Mouse (Mus musculus) right cerebral cortex, postnatal 10 days (tissue): ENCODE data around the gene Spg21.

Experiments
- DNase-seq, 2 experiments: peaks; one replicate each; pipeline ENCODE4 v3.0.0; 2021; ENCODE audit warnings: low spot score in 2 of 2

Gene Spg21

DNA sequence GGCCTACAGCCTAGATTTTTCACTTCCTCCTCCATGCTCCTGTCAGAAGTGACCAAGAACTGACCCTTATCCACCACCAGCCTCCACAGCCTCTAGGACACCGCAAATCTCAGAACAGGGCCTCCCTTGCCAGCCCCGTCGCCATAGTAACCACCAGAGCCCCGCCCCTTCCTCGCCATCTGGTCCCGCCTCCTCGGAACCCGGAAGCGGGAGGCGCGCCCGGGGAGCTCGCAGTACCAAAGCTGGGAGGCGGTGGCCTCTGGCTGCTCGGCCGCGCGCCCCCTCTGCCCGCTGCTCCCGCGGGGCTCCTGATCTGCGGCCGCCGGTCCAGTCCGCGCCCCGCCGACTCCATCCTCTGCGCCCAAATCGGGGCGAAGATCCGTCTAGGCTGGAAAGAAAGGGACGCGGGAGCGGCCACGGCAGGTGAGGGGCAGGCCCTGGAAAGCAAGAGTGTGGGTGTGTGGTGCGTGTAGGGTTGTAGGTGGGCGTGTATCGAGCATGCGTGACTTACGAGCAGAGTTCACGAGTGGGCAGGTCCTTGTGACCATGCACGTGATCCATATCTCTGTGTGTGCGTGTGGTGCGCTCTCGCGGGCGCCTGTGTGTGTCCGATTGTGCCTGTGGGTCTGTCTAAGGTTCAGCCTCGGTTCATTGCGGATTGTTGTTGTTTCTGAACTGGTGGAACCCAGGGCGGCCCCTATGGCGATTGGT lies at the start of gene Spg21:
Gene Spg21 (plus strand): TSS at position 216 of the 711 bp plus-strand sequence.
- DNase-seq: peak; percentile 96 to 97

DNA sequence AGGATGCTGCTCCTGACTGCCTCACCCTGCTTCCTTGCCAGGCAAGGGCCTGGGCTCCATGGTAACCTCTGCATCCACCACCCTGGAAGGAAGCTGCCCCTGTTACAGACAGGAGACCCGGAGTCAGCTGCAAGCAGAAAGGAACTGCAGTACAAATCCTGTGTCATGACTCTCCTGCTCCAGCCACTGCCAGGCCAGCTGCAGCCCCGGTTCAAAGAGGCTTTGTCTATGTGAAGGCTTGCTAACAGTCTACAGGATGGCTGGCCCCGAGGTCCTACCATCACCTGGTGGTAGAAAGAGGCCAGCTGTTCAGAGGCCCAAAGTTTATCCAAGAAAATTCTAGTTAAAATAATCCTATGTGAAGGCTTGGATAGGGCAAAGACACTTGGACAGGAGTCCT lies 49.4 kb upstream of the Spg21 start:
- DNase-seq: no peak

DNA sequence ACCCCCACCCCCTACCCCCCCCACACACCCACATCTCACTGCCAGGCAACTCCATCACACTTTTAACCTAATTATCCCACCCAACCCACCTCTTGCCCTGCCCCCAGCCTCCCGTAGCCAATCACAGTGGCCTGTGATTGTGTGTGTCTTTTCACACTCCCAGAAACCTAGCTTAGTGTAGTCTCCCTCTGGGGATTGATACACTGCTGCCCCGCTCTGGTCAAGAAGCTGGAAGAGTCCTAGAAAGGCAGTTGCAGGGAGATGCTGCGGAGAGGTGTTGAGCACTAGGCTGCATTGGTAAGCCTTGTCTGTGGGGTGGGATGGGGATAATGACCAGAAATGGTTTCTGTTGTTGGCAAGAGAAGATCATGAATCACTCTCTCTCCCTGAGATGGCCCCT lies 43.0 kb upstream of the Spg21 start:
- DNase-seq: no peak

DNA sequence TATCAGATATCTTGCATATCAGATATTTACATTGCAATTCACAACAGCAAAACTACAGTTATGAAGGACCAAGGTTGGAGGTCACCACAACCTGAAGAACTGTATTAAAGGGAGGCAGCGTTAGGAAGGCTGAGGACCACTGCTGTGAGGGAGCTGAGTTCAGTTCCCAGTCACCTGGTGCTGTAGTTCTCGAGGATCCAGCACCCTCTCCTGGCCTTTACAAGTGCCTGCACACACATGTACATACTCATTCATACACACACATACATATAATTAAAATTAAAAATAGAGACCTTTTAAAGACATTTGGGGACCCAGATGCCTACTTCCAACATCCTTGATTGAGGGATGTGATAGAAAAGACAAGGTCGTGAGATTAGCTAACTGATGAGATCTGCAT lies 41.1 kb upstream of the Spg21 start:
- DNase-seq: no peak

DNA sequence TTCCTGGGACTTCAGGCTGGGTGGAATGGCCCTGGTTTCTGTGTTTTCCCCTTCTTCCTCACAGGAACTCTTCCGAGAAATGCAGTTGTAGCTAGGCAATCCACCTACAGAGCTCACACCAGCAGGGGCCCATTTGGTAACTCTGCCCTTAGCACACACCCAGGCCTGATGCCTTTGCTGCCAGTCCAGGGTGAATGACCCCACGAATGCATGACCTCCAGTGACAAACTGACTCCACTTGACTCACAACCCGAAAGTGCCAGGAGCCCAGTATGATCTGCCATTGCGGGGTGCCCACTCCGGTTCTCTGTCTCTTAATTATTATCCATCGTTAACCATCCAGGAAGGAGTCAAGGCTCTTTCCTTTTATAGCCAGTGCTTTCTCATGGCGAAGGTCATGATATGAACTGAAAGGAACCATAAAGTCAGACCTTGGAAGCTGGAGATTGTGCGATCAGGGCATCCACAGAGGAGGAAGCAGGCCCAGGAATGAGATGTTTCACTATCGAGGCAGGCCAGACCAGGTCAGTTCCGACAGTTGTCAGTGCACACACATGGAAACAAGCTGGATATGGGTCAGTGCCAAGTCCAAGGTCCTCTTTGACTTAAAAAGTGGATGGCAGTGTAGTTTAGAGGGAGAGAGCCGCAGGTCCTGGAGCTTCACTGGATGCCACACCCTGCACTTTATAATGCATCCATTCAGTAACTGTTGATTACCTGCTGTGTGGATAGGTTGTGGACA lies 37.8 kb upstream of the Spg21 start, which contains the start of gene Slc51b:
Gene Slc51b (minus strand): TSS at position 196 of the 742 bp plus-strand sequence.
- no peak for DNase-seq

DNA sequence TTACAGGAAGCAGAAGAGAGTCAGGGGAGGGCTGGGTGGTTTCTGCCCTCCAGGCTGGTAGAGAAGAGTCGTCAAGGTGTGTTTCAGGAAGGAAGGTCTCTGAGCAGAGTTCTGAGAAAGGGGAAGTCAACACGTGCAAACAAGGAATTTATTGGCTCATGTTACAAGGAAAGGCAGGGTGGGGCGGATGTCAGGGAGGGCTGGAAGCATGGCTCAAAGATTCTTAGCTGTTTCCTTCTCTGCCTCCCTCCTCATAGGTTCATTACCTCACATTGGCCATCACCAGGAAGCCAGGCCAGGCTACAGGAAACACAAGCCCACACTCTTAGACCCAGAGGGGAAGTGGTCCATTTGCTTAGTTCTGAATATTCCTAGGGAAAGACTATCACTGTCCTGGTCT lies 36.4 kb upstream of the Spg21 start:
- no peak for DNase-seq

DNA sequence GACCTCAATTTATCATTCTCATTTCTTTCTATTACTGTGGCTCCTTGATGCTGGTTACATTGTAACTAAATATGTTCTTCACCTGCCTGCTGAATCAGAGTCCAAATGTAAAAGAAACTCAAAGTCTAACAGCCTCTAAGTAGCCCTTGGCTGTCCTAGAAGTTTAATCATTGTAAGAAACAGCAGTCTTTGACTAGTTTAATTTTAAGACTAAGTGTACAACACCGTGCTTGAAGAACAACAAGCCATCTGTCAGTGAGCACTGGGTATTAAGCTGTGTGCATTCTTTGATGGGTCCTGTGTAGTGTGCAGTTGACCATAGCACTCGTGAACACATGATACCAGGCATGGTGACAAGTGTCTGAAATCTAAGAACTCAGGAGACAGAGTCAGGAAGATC lies 33.2 kb upstream of the Spg21 start:
- no peak for DNase-seq

DNA sequence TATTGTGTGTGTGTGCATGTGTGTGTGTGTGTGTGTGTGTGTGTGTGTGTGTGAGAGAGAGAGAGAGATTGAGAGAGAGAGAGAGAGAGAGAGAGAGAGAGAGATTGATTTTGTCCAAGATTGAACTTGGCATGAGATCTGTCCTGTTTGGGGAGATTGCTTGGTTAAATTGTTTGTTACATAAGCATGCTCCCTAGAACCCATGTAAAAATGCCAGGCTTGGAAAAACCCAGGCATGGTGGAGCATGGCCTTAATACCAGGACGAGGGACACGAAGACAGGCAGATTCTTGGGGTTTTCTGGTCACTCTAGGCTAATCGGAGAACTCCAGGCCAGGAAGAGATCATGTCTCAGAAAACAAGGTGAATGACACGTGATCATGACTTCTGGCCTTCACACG lies 32.7 kb upstream of the Spg21 start:
- no peak for DNase-seq

DNA sequence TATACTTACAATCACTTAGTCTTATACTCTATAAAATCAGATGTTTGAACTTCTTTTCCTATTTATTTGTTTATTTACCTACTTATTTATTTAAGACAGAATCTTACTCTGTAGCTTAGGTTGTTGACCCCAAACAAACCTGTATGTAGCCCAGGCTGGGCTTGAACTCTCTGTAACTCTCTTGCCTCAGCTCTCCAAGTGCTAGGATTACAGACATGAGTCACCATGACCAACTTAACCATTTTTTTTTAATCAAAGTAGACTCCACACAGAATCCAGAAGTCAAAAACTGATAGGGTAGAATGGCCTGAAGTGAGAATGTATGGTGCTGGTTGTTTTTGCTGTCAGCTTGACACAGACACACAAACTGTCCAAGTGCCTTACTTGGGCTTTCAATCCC lies 30.3 kb upstream of the Spg21 start:
- DNase-seq: no peak

DNA sequence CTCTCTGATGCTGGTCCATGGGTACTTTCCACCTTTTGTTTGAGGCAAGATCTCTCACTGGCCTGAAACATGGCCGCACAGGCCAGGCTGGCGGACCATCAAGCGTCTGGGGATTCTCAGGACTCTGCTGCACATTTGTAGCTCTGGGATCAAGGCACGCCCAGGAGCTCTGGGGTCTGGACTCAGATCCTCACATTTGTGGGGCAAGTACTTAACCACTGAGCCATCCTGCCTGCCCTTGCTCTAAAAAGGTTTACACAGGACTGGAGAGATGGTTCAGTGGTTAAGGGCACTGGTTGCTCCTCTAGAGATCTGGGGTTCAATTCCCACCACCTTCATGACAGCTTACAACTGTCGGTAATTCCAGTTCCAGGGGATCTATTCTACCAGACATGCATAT lies 29.8 kb upstream of the Spg21 start:
- no peak for DNase-seq

DNA sequence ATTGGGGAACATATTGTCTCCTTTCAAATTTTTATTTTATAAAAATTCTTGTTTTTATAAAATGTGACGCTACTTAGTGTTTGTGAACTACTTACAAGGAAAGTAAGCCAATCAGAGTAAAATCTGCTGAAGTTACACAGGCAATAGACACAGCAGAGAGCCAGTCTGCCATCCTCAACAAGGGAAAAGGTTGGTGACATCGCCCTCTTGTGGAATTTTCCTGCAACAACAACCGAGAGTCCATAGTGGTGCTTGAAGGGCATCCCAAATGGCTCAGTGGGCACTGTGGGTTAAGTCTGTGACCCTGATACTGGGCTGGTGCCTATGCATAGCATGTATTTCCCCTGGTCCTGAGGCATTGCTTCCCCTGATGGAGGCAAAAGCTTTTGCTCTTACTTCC lies 28.5 kb upstream of the Spg21 start:
- peak; percentile 87 to 91 for DNase-seq

DNA sequence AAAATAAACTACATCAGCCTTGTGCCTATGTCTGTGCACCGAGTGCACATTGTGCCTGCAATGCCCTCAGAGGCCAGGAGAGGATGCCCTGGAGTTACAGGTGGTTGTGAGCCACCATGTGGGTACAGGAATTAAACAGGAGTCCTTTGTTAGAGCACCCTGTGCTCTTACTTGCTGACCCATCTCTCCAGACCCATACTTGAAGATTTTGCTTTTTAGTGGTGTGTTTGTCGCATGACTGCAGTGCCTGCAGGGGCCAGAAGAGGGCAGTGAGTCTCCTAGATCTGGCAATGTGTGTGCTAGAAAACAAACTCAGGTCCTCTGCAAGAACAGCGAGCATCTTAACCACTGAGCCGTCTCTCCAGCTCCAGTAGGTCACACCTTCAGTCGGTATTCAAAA lies 26.6 kb upstream of the Spg21 start:
- peak in 1 of 2 experiments; percentile 43 for DNase-seq

DNA sequence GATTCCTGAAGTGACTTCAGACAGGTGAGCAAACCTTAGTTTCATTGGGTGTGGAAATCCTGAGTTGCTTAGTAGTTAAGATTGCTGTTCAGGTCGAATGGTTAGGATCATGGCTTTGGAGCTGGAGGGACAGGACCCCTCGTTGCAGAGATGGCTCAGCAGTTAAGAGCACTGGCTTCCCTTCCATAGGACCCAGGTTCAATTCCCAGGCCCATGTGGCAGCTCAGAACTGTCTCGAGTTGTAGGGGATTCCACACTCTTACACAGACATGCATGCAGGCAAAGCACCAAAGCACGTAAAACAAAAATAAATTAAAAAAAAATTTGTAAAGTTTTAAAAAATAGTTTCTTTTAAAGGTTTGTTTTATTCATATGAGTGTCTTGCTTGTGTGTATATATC lies 25.5 kb upstream of the Spg21 start:
- DNase-seq: no peak

DNA sequence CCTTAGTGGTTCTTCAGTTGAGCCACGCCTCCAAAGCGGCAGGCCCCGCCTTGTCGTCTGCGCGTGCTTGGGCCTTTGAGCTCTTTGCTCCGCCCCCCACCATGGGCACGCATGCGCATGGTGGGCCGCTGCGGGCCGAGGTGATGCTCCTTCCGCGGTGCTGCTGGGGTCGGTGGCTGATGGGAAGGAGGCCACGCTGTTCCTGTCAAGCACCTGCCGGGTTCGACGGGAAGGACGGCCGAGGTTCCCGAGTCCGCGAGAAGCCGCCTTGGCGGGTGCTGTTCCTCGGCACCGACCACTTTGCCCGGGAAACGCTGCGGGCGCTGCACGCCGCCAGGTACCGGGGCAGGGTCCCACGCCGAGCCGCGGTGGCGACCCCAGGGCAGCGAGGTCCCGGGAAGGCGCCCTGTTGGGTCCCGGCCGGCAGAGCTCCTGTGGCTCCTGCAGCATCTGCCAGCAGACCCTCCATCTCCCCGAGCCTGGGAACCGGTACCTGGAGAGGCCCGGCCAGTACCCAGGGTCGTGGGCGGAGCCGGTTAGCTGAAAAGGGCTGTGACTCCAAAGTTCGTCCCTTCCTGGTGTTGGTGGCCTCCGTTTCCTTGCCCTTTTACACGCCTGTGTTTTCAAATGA lies 25.0 kb upstream of the Spg21 start, which contains the start of gene Mtfmt:
Gene Mtfmt (plus strand): TSS at position 112 of the 631 bp plus-strand sequence.
- peak; percentile 94 to 95 for DNase-seq

DNA sequence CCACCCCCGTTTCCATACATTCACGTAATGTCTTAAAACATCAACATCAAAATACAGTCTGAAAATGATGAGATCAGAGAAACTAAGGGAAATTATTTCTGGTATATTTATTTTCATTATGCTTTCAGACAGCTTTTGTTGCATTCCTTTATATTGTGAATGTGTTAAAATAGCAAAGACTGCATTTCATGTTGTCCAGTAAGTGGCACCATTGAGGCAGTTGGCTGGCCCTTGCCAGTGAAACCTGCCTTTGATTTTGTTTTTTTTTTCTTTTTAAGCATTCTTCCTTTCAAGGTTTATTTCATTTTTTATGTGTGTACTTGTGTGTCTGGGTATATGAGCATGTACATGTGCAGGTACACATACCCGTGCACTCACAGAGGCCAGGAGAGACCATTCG lies 16.1 kb upstream of the Spg21 start:
- DNase-seq: no peak

DNA sequence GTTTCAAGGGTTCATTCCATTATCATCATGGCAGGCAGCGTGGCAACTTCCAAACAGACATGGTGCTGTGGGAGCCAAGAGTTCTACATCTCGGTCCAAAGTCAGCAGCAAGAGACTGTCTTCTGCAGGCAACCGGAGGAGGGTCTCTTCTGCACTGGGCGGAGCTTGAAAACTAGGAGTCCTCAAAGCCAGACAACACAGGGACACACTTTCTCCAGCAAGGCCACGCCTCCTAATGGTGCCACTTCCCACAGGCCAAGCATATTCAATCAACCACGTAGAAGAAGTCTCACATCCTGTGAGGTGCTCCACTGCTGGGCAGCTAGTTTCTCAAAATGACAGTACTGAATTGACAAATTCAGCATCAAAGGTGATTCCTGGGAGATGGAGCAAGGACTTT lies 12.8 kb upstream of the Spg21 start:
- DNase-seq: no peak

DNA sequence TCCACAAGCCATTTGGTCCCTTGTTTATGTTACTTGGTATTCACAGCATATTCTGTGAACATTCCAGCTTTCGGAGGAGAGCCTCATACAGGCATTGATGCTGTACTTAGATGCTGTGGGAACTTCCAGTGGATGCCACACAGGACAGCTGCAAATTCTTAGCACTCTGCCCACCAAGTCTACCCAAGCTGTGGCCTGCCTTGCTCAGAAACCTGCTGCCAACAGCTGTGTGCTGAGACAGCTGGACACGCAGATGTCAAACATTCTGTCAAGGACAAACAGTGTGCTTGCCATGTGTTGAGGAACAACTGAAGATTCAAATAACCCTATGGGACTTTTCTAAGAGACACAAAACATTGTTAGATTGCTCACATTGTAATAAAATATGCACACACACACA lies 1.8 kb upstream of the Spg21 start:
- DNase-seq: no peak

DNA sequence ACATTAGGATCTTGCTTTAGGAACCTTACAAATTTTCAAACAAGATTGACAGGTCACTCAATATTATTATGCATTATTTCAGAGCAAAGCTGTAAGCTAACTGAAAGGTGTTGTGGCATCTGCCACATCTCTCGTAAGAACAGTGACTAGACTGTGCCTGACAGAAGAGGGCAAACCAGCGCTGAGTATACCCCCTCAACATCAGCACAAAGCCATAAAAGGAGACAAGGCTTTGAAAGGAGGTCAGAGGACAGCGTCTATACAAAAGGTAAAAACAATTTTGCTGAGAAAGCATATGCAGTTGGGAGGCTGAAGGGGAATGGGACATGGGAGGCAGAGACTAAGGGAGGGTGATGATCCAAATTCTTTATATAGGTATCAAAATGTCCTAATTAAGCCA lies 549 bp upstream of the Spg21 start:
- DNase-seq: no peak

DNA sequence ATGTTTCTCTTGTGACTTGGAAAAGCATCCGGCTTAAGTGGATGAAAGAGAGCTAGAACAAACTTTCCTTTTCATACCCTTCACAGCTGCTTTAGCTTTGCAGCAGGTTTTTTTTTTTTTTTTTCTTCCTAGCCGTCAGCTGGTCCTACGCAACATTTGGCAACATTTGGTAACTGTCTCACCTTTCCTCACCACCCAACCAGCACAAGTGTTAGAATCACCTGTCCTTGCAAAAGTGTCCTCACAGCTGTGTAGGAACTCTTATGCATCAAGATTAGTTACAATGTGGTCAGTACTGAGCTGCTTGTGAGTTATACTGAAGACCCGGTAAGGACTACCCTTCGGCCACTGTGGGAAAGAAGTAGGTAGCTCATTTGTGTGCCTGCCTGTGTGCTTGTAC lies 1.8 kb downstream of the Spg21 start:
- no peak for DNase-seq

DNA sequence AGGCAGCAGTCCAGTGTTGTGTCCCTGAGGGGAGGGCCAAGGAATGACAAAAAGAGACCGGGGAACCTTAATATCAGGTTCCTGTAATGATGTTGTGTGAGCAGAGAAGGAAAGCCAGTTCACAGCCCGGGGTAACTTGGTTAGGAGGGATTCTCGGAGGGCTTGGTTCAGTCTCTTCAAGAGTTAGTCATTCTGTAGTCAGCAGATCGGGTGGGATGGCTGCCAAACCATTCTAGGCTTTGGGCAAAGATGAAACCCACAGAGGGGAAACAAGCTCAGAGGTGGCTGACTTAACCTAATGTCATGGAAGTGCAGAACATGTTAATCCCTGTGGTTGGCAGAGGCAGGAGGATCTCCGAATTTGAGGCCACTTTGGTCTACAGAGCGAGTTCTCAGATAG lies 3.4 kb downstream of the Spg21 start:
- DNase-seq: peak in 1 of 2 experiments; percentile 44

DNA sequence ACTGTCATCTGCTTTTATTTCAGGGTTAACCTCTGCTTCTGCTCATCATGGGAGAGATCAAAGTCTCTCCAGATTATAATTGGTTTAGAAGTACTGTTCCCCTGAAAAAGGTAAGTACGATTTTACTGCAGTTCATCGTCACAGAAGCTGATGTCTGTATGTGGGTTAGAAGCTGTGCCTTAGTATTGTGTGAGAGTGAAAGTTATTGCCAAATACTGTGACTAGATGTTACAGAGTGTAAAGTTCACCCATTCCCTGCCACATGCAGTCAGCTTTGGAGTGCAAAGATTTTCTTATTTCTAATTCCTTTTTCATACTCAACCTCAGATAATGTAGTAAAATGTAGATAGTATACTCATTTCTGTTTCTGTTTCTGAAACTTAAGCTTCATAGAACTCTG lies 4.5 kb downstream of the Spg21 start:
- no peak for DNase-seq

DNA sequence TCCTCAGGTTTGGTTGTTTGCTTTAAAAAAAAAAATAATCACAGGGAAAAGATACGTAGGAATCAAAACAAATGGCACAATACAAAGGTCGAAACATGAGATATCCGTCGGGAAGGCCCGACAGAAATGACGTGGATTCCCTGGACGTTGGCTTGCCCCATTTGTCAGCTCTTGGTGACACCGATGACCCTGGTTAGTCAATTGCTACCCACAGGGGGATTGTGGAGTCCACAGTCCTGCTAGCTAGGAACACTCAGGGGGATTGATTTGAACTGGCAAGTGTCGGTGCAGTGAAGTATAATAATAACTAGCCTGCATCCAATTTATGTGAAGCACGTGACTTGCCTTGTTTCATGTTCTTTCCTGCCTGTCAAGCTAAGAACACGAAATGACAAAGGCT lies 6.9 kb downstream of the Spg21 start:
- DNase-seq: no peak

DNA sequence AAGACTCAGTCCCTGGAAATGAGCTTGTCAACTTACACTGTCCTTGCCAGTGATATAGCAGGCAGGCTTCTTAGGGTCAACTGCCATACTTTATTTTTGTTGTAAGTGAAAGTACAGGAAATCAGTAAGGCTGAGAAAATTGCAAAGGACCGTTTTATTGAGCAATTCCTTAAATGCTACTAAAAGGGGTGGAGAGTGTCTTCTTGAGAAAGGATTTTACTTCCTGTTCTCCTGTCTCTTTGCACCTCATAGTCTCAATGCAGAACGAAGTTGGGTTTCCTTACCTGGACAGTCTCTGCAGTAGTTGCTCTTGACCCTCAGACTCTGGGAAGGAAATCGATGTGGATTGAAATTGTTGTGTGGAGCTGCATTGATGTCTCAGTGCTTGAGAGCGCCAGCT lies 12.0 kb downstream of the Spg21 start:
- DNase-seq: no peak
